Mouse (Mus musculus): ENCODE data around the gene Dgkd. TPM values are rescaled to one million over a fixed set of nuclear protein-coding genes. Genes with fewer than 3 reads are reported as not detected.

Gene Dgkd
- total RNA-seq, 1 experiment from 2014 or later: 81.6 TPM

- DNase-seq: peak; percentile 58
Measured at GRCm38 (mm10) chr1:87848237-87848996, 4.7 kb upstream of the Dgkd start.

- DNase-seq: no peak
Measured at GRCm38 (mm10) chr1:87849278-87849677, 3.8 kb upstream of the Dgkd start.

- no peak for DNase-seq
Measured at GRCm38 (mm10) chr1:87851344-87851743, 1.7 kb upstream of the Dgkd start.

GRCm38 (mm10) chr1:87852081-87852790 is 851 bp upstream of the Dgkd start:
- no peak for DNase-seq

GRCm38 (mm10) chr1:87853601-87854361 is 694 bp downstream of the Dgkd start:
- DNase-seq: peak; percentile 59

GRCm38 (mm10) chr1:87854411-87854810 is 1.3 kb downstream of the Dgkd start:
- no peak for DNase-seq

- DNase-seq: no peak
Measured at GRCm38 (mm10) chr1:87854851-87855251, 1.8 kb downstream of the Dgkd start.

- no peak for DNase-seq
Measured at GRCm38 (mm10) chr1:87855522-87855921, 2.4 kb downstream of the Dgkd start.

- no peak for DNase-seq
Measured at GRCm38 (mm10) chr1:87856823-87857222, 3.7 kb downstream of the Dgkd start.

- no peak for DNase-seq
Measured at GRCm38 (mm10) chr1:87858031-87858430, 4.9 kb downstream of the Dgkd start.

- DNase-seq: no peak
Measured at GRCm38 (mm10) chr1:87858529-87858928, 5.4 kb downstream of the Dgkd start.

GRCm38 (mm10) chr1:87863602-87864001 is 10.5 kb downstream of the Dgkd start:
- no peak for DNase-seq

- DNase-seq: no peak
Measured at GRCm38 (mm10) chr1:87864889-87865288, 11.8 kb downstream of the Dgkd start.

- DNase-seq: no peak
Measured at GRCm38 (mm10) chr1:87866672-87867071, 13.6 kb downstream of the Dgkd start.

- no peak for DNase-seq
Measured at GRCm38 (mm10) chr1:87871546-87871945, 18.5 kb downstream of the Dgkd start.

- no peak for DNase-seq
Measured at GRCm38 (mm10) chr1:87873081-87873480, 20.0 kb downstream of the Dgkd start.

- DNase-seq: no peak
Measured at GRCm38 (mm10) chr1:87876065-87876464, 23.0 kb downstream of the Dgkd start.

GRCm38 (mm10) chr1:87877552-87878283 is 24.6 kb downstream of the Dgkd start:
- no peak for DNase-seq

GRCm38 (mm10) chr1:87879034-87879433 is 25.9 kb downstream of the Dgkd start:
- no peak for DNase-seq

GRCm38 (mm10) chr1:87879494-87880325 is 26.6 kb downstream of the Dgkd start:
- DNase-seq: peak; percentile 84

- DNase-seq: no peak
Measured at GRCm38 (mm10) chr1:87880326-87880627, 27.2 kb downstream of the Dgkd start.

- peak; percentile 33 for DNase-seq
Measured at GRCm38 (mm10) chr1:87880856-87881255, 27.8 kb downstream of the Dgkd start.

Data from adrenal gland, postnatal 14 days (tissue).